Mouse (Mus musculus) ovary, adult 2 months (tissue): Measurements from ENCODE around the gene Pold4. TPM values are rescaled to one million over a fixed set of nuclear protein-coding genes. Genes with fewer than 3 reads are reported as not detected.

ENCODE experiments used
- polyA plus RNA-seq: library from polyadenylated mRNA; depleted of rRNA; stranded (reverse); fragments of >200 nt; gene quantifications from 2 replicates; pipeline ENCODE4 v1.2.3, GENCODE M21; 2012; rRNA removed

Pold4 gene
- 79.9 and 81.1 TPM in 2 replicates for polyA plus RNA-seq

DNA sequence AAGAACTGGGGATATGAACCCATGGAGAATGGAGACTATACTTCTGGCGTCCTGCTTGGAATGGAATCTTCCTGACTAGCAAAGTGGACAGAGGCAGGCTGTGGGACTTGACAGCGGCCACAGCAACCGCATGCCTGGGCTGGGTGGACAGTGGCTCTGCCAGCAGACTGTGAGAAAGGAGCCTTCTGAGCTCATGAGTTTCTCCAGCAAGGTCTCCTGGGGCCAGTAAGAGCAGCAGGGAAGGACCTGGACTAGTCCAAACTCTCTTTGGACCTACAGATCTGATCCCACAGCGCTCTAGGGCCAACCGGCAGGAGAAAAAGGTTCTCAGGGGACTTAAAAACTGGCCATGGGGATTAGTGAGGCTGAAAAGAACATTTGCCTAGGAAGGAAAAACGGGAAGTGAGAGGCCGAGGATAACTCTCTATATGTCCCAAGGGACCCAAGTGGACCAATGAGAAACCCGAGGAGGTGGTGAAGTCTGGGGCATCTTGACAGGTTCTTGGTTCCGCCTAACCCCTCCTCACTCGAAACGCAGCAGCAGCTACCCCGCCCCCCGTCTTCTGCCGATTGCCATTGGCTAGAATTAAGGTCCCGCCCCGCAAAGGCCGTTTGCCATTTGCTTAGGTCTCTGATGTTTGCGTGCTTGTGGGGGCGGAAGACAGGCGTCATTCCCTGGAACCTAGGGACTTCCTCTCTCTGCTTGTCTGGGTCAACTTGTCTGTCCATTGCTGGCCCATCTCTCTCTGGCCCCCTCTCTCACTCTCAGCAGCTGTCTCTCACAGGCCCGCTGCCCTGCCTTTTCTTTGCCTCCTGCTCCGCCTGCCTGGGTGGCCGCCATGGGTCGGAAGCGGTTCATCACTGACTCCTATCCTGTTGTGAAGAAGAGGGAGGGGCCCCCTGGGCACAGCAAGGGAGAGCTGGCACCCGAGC lies at the start of gene Pold4:
Gene Pold4, plus strand, starts transcription at position 647 of the 933 bp plus-strand sequence.

DNA sequence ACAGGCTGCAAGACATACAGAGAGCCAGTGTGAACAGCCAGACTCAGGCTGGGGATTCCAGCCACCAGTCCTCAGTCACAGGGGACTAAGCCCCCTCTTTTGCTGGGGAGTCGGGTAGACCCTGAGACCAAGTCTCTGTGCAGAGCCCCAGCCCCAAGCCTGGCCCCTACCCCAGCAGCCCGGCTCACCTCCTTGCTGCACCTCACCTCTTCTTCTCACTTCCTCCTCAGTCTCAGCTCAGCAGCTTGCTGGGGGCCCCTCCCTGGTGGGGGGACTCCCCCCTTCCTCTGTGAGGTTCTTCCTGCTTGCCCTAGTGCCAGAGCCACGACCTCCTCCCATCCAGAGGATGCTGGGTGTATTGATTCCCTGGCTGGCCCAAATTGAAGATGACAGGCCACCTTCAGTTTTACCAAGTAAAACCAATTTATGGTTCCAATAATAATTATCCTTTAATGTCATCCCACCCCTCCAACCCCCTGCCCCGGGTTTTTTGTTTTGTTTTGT lies 40.8 kb upstream of the Pold4 start, which contains the start of gene Tbc1d10c:
Gene Tbc1d10c, minus strand, starts transcription at position 454 of the 504 bp plus-strand sequence.

DNA sequence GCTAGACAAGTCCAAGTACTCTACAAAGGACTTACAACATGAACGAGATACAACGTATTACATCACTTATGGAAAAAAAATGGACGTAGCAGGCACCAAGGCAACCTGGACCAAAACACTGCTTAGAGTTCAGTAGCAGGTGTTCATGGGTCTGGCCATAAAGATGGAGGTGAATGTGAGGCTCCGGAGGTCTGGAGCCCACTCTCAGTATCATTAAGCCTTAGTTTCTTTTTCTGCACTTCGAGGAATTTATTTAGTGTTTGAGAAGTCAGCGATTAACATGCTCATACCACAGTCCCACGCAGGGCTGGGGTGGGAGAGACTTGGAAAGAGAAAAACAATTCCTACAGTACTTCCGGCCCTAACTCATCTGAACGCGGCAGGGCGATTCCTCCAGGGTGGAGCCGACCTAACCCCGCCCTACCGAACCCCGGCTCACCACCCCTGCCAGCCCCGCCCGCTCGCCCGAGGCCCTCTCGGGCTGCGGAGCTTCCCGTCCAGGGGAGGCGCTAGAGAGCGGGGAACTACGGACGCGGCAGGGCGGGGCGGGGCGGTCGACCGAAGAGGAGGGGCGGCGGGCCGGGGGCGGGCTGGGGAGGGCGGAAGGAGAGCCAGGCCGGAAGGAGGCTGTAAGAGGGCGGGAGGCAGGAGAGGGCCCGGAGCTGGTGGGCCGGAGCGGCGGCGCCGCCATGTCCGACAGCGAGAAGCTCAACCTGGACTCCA lies 40.0 kb upstream of the Pold4 start, which contains the start of gene Ppp1ca:
Gene Ppp1ca, plus strand, starts transcription at position 538 of the 723 bp plus-strand sequence.

DNA sequence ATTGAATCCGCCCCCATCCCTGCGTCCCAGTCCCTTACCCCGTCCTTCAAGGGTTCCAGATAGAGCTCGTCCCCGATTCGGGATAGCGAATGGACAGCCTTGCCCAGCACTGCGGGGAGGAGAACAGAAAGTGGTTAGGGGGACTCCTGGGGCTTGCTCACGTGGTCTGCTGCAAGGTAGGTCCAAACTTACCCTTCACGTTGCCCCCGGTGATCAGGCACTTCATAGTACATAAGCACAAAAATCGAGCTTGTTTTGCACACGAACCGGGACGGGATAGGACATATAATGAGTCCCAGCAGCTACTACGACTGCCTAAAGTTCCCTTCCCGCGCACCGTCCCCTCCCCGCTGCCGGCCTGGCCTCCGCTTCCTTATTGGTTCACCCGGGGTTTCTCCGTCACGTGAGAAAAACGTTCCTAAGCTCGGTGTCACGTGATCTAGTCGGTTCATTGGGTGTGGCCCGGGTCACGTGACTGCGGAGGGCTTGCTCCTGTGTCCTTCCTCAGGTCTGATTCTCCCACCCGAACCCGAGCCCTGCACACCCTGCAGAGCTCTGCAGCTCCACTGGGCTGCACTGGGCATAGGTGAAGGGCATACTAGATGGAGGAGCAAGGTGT lies 30.3 kb upstream of the Pold4 start, which contains the start of gene Rad9a:
Gene Rad9a, minus strand, starts transcription at position 372 of the 619 bp plus-strand sequence.

DNA sequence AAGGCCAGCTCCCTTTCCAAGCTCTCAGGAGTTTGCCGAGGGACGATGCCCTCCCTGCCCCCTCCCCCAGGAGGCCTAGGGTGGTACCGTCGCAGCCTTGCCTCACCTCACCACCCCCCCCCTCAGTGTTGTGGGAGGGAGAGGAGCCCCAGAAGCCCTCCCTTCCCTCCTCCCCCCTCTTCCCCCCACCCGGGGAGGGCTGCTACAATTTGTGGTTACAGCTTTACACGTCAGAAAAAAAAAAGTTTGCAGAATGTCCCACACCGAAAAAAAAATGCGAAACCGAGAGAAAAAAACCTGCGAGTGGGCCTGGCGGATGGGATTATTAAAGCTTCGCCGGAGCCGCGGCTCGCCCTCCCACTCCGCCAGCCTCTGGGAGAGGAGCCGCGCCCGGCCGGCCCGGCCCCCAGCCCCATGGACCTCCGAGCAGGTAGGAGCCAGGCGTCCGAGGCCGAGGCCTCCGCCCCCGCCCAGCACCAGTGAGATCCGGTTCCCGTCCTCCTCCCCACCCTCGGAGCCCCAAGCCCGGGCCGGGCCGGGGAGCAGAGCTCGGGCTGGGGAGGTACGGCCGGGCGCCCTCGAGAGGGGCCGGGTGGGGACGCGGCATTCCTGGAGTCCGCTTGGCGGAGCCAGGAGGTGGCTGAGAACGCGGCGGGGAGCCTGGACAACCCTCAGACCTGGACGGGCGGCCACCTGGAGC lies 17.5 kb upstream of the Pold4 start, which contains the start of the genes Clcf1 and AC109138.7:
Gene Clcf1, plus strand, starts transcription at position 168 of the 700 bp plus-strand sequence.
Gene AC109138.7, plus strand, starts transcription at position 287 of the 700 bp plus-strand sequence.

DNA sequence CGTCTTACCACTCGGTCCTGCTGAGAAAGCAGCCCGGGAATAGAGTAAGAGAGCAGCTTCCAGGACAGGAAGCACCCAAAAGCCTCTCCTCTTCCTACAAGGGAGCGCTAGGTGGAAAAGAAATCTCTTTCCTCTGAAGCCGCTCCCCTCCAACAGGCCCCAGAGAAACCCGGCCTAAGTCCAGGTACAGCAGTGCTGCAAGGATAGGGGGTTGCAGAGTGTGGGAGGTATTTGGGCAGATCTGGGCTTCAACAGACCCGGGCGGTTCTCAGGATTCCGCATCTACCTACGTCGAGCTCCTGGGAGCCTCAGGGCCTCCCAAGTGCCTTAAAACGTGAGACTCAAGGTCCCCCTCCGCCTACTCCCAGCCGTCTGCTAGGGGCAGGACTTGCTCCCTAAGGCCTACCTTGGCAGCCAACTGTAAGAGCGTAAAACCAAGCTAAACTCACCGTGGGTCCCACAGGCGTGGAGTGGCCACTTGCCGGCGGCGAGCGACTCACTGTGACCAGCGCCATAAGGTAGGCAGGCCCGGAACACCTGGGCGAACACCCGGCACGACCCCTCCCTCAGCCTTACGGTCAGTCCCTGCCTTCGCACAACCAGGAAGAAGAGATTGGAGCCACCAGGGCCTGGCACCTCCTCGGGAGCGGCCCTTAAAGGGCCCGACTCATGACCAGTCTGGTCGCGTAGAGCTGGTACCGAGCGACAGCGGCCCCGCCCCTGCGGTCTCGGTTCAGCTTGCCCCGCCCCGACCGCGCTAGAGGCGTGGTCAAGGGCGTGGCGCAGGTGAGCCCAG lies 37.1 kb downstream of the Pold4 start, which contains the start of gene Ssh3:
Gene Ssh3, minus strand, starts transcription at position 615 of the 796 bp plus-strand sequence.

DNA sequence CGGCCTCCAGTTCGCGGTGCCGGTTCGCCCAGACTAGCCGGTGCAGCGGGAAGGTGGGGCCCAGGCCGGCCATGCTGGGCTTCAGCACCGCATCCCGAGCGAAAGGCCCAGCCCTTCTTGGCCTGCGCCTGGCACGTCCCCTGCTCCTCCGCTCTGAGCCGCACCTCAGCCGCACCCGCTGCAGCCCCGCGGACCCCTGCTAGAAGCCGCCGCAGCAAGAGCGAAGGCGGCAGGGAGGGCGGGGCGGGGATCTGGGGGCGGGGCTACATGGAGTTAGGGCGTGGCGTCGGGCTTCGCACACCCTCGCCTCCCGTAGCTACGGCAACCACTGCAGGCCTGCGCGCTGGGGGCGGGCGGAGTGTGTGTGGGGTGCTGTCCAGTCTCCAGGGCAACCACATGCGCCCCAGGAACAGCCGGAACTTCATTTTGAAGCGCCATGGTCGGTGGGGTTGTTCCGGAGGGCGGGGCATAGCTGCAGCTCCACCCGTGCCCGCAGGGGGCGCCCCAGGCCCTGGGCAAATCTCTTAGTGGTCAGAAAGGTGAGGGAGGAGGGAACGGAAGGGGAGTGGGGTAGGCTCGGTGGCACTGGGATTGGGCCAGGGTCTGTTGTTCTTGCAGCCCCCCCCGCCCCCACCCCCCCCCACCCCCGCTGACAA lies 51.3 kb downstream of the Pold4 start, which contains the start of gene Ankrd13d:
Gene Ankrd13d, minus strand, starts transcription at position 240 of the 656 bp plus-strand sequence.

Other genes with a start within 250 kb of the Pold4 start
- gene Acy3, start 245.3 kb upstream of the Pold4 start, polyA plus RNA-seq = 26.4 and 39.5 TPM in 2 replicates
- gene Tbx10, start 239.1 kb upstream of the Pold4 start, polyA plus RNA-seq = not detected in 2 replicates
- 21.4 and 31.4 TPM in 2 replicates for gene Nudt8, start 231.3 kb upstream of the Pold4 start, polyA plus RNA-seq
- 2.0 and 3.0 TPM in 2 replicates for gene Gm49405, start 231.3 kb upstream of the Pold4 start, polyA plus RNA-seq
- 14.7 and 15.3 TPM in 2 replicates for gene Doc2g, start 228.6 kb upstream of the Pold4 start, polyA plus RNA-seq
- gene Ndufv1, start 219.1 kb upstream of the Pold4 start, polyA plus RNA-seq = 114 and 130 TPM in 2 replicates
- gene Gstp1, start 193.9 kb upstream of the Pold4 start, polyA plus RNA-seq = 602 and 633 TPM in 2 replicates
- gene Gstp2, start 185.9 kb upstream of the Pold4 start, polyA plus RNA-seq = 19.2 and 19.7 TPM in 2 replicates
- gene Gstp3, start 172.3 kb upstream of the Pold4 start, polyA plus RNA-seq = 0.62 and 1.6 TPM in 2 replicates
- gene Cabp2, start 150.3 kb upstream of the Pold4 start, polyA plus RNA-seq = not detected in 2 replicates
- gene Cdk2ap2, start 134.7 kb upstream of the Pold4 start, polyA plus RNA-seq = 282 and 353 TPM in 2 replicates
- 140 and 151 TPM in 2 replicates for gene Pitpnm1, start 131.9 kb upstream of the Pold4 start, polyA plus RNA-seq
- gene Aip, start 106.0 kb upstream of the Pold4 start, polyA plus RNA-seq = 123 and 142 TPM in 2 replicates
- gene Gpr152, start 92.1 kb upstream of the Pold4 start, polyA plus RNA-seq = 0.10 and 0.18 TPM in 2 replicates
- gene Cabp4, start 87.9 kb upstream of the Pold4 start, polyA plus RNA-seq = 0.06 TPM in 1 of 2 replicates, not detected in the other
- 376 and 395 TPM in 2 replicates for gene Coro1b, start 83.3 kb upstream of the Pold4 start, polyA plus RNA-seq
- 32.6 and 49.4 TPM in 2 replicates for gene Ptprcap, start 78.3 kb upstream of the Pold4 start, polyA plus RNA-seq
- 34.0 and 51.7 TPM in 2 replicates for gene Rps6kb2, start 68.5 kb upstream of the Pold4 start, polyA plus RNA-seq
- gene Carns1, start 56.4 kb upstream of the Pold4 start, polyA plus RNA-seq = 11.3 and 12.2 TPM in 2 replicates
- 5.6 and 6.3 TPM in 2 replicates for gene Tbc1d10c, start 40.6 kb upstream of the Pold4 start, polyA plus RNA-seq
- 485 and 610 TPM in 2 replicates for gene Ppp1ca, start 39.8 kb upstream of the Pold4 start, polyA plus RNA-seq
- gene Rad9a, start 30.2 kb upstream of the Pold4 start, polyA plus RNA-seq = 28.8 and 35.2 TPM in 2 replicates
- gene Clcf1, start 17.7 kb upstream of the Pold4 start, polyA plus RNA-seq = 39.8 and 49.9 TPM in 2 replicates
- not detected in 2 replicates for gene AC109138.7, start 17.5 kb upstream of the Pold4 start, polyA plus RNA-seq
- 122 and 130 TPM in 2 replicates for gene Ssh3, start 37.3 kb downstream of the Pold4 start, polyA plus RNA-seq
- gene Ankrd13d, start 51.2 kb downstream of the Pold4 start, polyA plus RNA-seq = 15.7 and 17.4 TPM in 2 replicates
- 98.5 and 101 TPM in 2 replicates for gene Grk2, start 74.3 kb downstream of the Pold4 start, polyA plus RNA-seq
- gene Kdm2a, start 166.4 kb downstream of the Pold4 start, polyA plus RNA-seq = 76.1 and 118 TPM in 2 replicates
- 28.5 and 31.8 TPM in 2 replicates for gene Rhod, start 207.5 kb downstream of the Pold4 start, polyA plus RNA-seq
- gene Syt12, start 245.5 kb downstream of the Pold4 start, polyA plus RNA-seq = 17.7 and 27.0 TPM in 2 replicates